ENCODE assay signal across 7 mouse cellular contexts in genomic region chr1:125910211-125910870, GRCm38 (mm10). TPM values are rescaled to one million over a fixed set of nuclear protein-coding genes. Genes with fewer than 3 reads are reported as not detected.
DNase-seq lines count a peak whose midpoint lies in the region; ATAC-seq and TF ChIP-seq lines count a peak whose summit lies in the region.

No protein-coding gene starts in this region.

- intact Hi-C loops in left cerebral cortex, adult 2 months (cut with DNase I): loop anchor here (5.0 kb wide), 2 partner anchors 303 to 1022 kb away; no protein-coding TSS in a partner anchor

- peak; percentile 15 to 26 for DNase-seq in left cerebral cortex, adult 2 months (ENCODE audit: extremely low spot score in 1 of 2, low spot score in 2 of 2)
- DNase-seq in left cerebral cortex, adult 11 months (ENCODE audit: low spot score): no peak
- DNase-seq in embryo, embryonic 10 days (ENCODE audit: low spot score): peak; percentile 73
- peak; percentile 63 for DNase-seq in forebrain, postnatal 0 days
- peak; percentile 48 to 65 for DNase-seq in layer of hippocampus, postnatal 10 days (ENCODE audit: low spot score in 2 of 2)
- DNase-seq in gastrocnemius, adult 8-10 months (ENCODE audit: low spot score in 2 of 2): no peak

- peak overlapping the region; percentile 99 for H3K4me2 ChIP-seq in forebrain, postnatal 0 days (ENCODE audit: low read depth)
- H3K4me2 ChIP-seq in midbrain, embryonic 15.5 days: peak overlapping the region; percentile 100

- peak overlapping the region; percentile 56; the same call in 1 of the 2 replicates for H3K9ac ChIP-seq in forebrain, postnatal 0 days
- peak overlapping the region; percentile 73; the same call in 1 of the 2 replicates for H3K9ac ChIP-seq in midbrain, embryonic 15.5 days

- peak; percentile 41 for TF ChIP-seq CTCF in left cerebral cortex, adult 2 months (IDR thresholded peaks at IDR 0.05)
- TF ChIP-seq CTCF in forebrain, postnatal 0 days (IDR thresholded peaks at IDR 0.05; ENCODE audit: low read depth): peak; percentile 61

- H3K36me3 ChIP-seq in forebrain, postnatal 0 days (ENCODE audit: insufficient read depth): no peaks in the 10 kb centered on the region
- H3K36me3 ChIP-seq in midbrain, embryonic 15.5 days (replicated peaks): no peaks in the 10 kb centered on the region

- peak; percentile 32; the same call in 1 of the 2 replicates for ATAC-seq in forebrain, postnatal 0 days
- peak; percentile 69 for ATAC-seq in midbrain, embryonic 15.5 days (replicated peaks)

- peaks cover 17% of the 10 kb centered on the region for H3K4me1 ChIP-seq in forebrain, postnatal 0 days (ENCODE audit: insufficient read depth)
- peaks cover 28% of the 10 kb centered on the region for H3K4me1 ChIP-seq in midbrain, embryonic 15.5 days

- no peaks in the 10 kb centered on the region for H3K9me3 ChIP-seq in forebrain, postnatal 0 days (ENCODE audit: low read length)
- H3K9me3 ChIP-seq in midbrain, embryonic 15.5 days: no peaks in the 10 kb centered on the region

- WGBS in forebrain, postnatal 0 days: 9% methylated on average over 14 of the region's 14 CpGs
- WGBS in midbrain, embryonic 15.5 days: 11% methylated on average over 14 of the region's 14 CpGs

- no peak overlapping the region for H3K27ac ChIP-seq in left cerebral cortex, adult 2 months
- no peak overlapping the region for H3K27ac ChIP-seq in forebrain, postnatal 0 days (ENCODE audit: low read depth, low read length)
- H3K27ac ChIP-seq in midbrain, embryonic 15.5 days: no peak overlapping the region

- H3K4me3 ChIP-seq in left cerebral cortex, adult 2 months: peak overlapping the region; percentile 67
- peak overlapping the region; percentile 53 for H3K4me3 ChIP-seq in forebrain, postnatal 0 days (ENCODE audit: low read depth, low read length)
- peak overlapping the region; percentile 68 for H3K4me3 ChIP-seq in midbrain, embryonic 15.5 days

- no peaks in the 10 kb centered on the region for H3K27me3 ChIP-seq in forebrain, postnatal 0 days (ENCODE audit: insufficient read depth, low read length)
- peaks cover 5% of the 10 kb centered on the region; the same call in 1 of the 2 replicates for H3K27me3 ChIP-seq in midbrain, embryonic 15.5 days (replicated peaks)

RNA-seq across cellular contexts. Expression of gene Lypd1, which starts 2.6 kb away (rescaled TPM):
- 100 to 1,000 TPM in 1 of 2 experiments, 10 to 100 TPM in 1; 91.3 to 110 TPM for total RNA-seq in left cerebral cortex, adult 2 months (2021)
- total RNA-seq in forebrain, postnatal 0 days (2014; rRNA removed): 58.9 and 88.7 TPM in 2 replicates
- polyA plus RNA-seq in forebrain, postnatal 0 days (2015; fragmentation: Nextera tagmentation; extraction: Ambion mirVana): 51.1 and 76.1 TPM in 2 replicates
- 100 to 1,000 TPM; 106 to 113 TPM for total RNA-seq in layer of hippocampus, postnatal 10 days (2021)
- polyA plus RNA-seq in midbrain, embryonic 15.5 days (2015; fragmentation: Nextera tagmentation; extraction: Ambion mirVana): 75.2 and 78.7 TPM in 2 replicates
- not detected for total RNA-seq in gastrocnemius, adult 8-10 months (2022)

Comparison
In these comparisons a context has a peak if more than half of its experiments do, and no peak if none do; other contexts are left out.
1. DNase-seq: peak in left cerebral cortex, adult 2 months (2 of 2), embryo, embryonic 10 days (single experiment), forebrain, postnatal 0 days (single experiment) and layer of hippocampus, postnatal 10 days (2 of 2); none in left cerebral cortex, adult 11 months (single experiment) and gastrocnemius, adult 8-10 months (0 of 2).
2. RNA of gene Lypd1, which starts 2.6 kb away (total RNA-seq): 106 to 113 TPM in layer of hippocampus, postnatal 10 days, 91.3 to 110 TPM in left cerebral cortex, adult 2 months and 58.9 to 88.7 TPM in forebrain, postnatal 0 days; not detected in gastrocnemius, adult 8-10 months; every median in the first group is over 10 times any median in the second.
3. Peak in every context shown above with its lines, with median percentiles within 50 percentile points of each other: H3K4me3 ChIP-seq.